Mouse (Mus musculus) cortical plate, adult 2 months (tissue): Measurements from ENCODE around the gene Mrps22. TPM values are rescaled to one million over a fixed set of nuclear protein-coding genes. Genes with fewer than 3 reads are reported as not detected.

Experiments used
- H3K27ac ChIP-seq: fragments of 200-500 bp; 2 replicates; pipeline ENCODE4 v1.5.1; 2012; ENCODE audit warnings: low read length, control low read depth, inconsistent platforms; ENCODE audit not compliant: insufficient read depth
- H3K4me1 ChIP-seq: fragments of 200-500 bp; 2 replicates; pipeline ENCODE4 v1.6.1; 2011; ENCODE audit warnings: low read length; ENCODE audit not compliant: control insufficient read depth, insufficient read depth
- H3K4me3 ChIP-seq: fragments of 200-500 bp; 2 replicates; pipeline ENCODE4 v1.5.1; 2011; ENCODE audit warnings: mild to moderate bottlenecking, low read length, control low read depth; ENCODE audit not compliant: insufficient read depth
- CTCF ChIP-seq: fragments of 200-500 bp; IDR thresholded peaks from 2 replicates; pipeline ENCODE4 v1.5.1; 2011; ENCODE audit warnings: mild to moderate bottlenecking, control low read depth, low read length; ENCODE audit not compliant: insufficient read depth; ENCODE audit errors: extremely low read depth
- POLR2A ChIP-seq: fragments of 200-500 bp; IDR thresholded peaks from 2 replicates; pipeline ENCODE4 v1.6.1; 2011; ENCODE audit warnings: mild to moderate bottlenecking, low read length, control low read depth; ENCODE audit not compliant: insufficient read depth; ENCODE audit errors: extremely low read depth
- polyA plus RNA-seq: library from polyadenylated mRNA; depleted of rRNA; stranded (reverse); fragments of >200 nt; gene quantifications from 2 replicates; pipeline ENCODE4 v1.2.3, GENCODE M21; 2012; rRNA removed

Mrps22 gene
- 20.5 and 21.7 TPM in 2 replicates for polyA plus RNA-seq

DNA sequence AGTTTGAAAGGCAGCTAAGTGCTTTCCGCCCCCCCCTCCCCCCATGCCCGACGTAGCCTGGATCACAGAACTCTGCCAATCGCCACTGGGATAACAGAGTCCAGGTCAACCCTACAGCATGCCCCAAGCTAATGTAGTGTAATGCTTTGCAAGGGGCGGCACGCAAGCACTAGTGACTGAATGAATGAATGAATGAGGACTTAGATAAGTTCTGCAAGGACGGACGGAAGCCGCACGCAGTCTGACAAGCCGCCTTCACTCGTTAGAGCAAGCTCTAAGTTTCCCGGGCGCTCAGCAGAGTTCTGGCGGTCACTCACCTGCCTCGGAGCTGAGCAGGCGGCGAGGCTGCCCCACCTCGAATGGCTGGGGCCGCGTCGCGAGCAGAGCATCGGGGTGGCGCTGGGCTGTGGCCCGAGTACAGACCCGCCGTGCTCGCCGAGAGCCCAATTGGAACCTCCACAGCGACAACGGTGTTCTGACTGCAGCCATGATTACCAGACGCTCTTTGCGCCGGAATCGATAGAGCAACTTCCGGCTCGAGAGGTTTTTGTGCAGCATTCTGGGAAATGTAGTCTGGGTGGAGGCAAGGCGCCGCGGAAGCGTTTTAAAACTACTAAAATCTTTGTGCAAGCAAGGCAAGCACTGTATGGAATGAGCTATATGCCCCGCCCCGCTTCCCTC, at the start of gene Mrps22:
TSS of gene Mrps22 (minus strand) at position 505 of the 681 bp plus-strand sequence.
- H3K4me3 ChIP-seq = peak within 1 kb of the TSS; percentile 89
- TF ChIP-seq CTCF (no peak), POLR2A (peak; percentile 96)
- H3K27ac ChIP-seq = no peak within 1 kb of the TSS
- peaks cover 3% of the 10 kb centered on the region; the same call in 1 of the 2 replicates for H3K4me1 ChIP-seq

DNA sequence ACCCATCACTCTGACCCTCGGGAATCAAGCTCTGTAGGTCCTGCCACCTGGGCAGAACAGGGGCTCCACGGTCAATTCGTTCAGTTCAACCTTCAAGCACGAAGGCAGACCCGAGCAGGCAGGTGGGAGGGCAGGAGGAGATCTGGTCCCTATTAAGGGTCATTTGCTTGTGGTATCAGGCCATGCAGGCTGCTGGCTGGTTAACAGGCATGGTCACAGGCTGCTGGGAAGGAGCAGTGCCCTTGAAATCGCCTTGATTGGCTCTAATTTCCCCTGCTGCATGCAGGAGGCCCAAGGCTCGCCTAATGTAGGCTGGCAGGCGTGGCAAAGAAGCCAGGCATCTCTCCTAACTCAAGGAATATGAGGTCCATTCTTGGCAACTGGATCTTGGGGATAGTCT, 49.1 kb upstream of the Mrps22 start:
- no peak for TF ChIP-seq POLR2A
- no peak for TF ChIP-seq CTCF
- Histone ChIP-seq H3K4me3 (no peak overlapping the region), H3K27ac (no peak overlapping the region), H3K4me1 (no peaks in the 10 kb centered on the region)

DNA sequence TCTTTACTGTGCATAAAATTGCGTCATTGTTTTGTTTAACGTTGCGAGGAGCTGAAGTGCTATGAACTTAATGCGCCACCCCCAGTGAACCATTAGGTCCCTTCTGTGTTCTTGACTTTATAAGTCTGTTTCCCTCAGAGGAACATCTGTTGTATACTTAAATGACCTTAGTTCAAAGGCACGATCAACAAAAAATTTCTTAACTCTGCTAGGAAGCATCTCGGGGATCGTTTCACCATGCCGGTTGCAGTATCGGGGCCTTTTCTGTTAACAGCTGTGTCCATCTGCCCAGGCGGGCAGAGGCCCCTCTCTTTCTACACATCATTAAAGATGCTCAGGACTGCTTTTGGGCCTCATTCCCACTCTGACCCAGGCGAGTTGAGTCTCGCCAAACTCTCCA, 46.0 kb upstream of the Mrps22 start:
- TF ChIP-seq POLR2A (no peak), CTCF (no peak)
- Histone ChIP-seq H3K27ac (no peak overlapping the region), H3K4me3 (no peak overlapping the region), H3K4me1 (no peaks in the 10 kb centered on the region)

DNA sequence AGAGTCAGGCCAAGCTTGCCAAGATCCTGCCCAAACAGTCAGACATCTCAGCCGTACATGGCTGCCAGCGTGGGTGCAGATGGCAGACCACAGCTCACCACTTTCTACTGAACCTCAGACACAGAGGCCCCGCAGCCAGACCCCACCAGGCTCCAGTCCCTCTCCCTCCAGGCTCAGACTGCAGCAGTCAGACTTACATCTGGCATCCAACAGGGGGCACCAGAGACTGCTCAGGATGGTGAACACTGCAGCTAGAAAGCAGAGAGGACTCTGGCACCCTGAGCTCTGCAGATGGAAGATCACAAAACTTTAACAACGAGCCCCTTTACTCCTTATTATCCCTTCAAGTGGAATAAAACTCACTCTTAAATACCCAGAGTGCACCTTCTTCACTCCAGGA, 44.3 kb upstream of the Mrps22 start:
- peak; percentile 95 for TF ChIP-seq CTCF
- no peak for TF ChIP-seq POLR2A
- Histone ChIP-seq H3K27ac (no peak overlapping the region), H3K4me1 (no peaks in the 10 kb centered on the region), H3K4me3 (no peak overlapping the region)

DNA sequence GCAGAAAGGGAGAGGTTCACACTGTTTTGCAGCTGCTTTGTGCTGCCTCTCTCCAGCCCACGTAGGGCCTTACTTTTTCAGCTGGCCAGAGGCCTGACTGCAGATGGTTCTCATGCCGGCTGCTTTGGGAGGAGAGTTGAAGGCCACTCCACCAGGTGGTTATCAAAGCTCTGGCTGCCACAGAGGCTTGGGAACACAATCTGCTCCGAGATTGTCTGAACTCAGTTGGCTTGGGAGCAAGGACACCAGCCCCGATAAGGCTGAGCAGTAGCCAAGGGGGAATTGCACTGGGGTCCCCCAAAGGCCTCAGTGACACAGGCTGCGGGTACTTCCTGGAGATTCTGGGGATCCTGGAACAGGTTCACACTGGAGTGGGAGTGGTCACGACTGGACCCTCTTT, 40.7 kb upstream of the Mrps22 start:
- Histone ChIP-seq H3K4me1 (no peaks in the 10 kb centered on the region), H3K27ac (no peak overlapping the region), H3K4me3 (no peak overlapping the region)
- TF ChIP-seq POLR2A (no peak), CTCF (no peak)

DNA sequence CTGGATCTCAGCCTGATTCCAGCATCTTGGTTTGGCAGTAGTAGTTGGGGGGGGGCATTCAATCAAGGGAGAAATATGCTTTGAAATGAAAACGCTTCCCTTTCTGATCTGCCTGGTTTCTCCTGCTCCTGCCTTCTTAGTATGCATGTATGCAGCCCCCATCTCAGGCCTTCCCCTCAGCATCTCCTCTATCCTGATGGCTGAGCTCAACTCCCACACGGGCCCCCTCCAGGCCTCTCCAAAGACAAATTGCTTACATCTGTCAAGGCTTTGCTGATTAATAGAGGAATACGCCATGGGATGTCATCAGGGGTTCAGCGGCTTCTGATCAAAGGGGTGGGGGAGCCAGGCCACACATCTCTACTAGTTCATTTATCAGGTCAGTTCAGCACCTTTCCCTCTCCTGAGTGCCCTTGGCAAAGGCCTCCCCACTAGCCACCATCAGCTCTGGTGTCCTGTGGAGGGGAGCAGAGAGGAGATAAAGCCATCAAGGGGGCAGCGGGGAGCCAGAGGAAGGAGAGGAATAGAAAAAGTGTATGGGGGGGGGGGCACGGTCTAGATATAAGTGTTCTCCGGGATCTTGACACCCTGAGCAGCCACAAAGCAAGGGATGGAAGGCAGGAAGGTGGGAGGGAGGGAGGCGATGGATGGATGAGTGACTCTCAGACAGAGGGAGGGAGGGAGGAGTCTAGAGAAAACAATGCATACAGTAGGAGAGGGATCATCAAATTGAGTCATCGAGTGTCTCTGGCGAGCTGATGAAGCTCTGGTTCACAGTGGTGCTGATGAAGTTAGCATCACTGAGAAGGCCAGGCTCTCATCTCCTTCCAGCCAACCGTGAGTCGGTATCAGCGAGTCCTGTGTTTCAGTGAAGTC, 32.1 kb upstream of the Mrps22 start:
- TF ChIP-seq CTCF (no peak), POLR2A (no peak)
- no peak overlapping the region for H3K27ac ChIP-seq

DNA sequence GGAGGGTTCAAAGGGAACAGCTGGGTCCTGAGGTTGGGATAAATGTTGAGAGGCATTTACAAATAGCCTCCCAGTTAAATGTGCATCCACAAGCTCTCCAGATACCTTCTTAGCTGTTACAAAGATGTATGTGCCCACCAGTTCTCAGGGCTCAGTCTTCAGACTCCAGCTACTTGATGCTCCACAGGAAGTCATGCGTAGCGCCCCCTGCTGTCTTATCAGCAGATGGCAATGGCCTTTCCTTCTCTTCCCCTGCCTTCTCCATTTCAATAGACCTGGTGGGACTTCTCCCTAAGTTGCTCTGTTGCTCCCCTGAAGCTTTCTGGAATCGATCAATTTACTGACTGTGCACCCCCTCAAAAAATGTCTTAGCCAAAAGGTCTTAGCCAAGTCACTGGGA, 27.0 kb upstream of the Mrps22 start:
- H3K4me3 ChIP-seq = no peak overlapping the region
- TF ChIP-seq POLR2A = no peak
- TF ChIP-seq CTCF = 0 out of 2 replicates have a peak, but pooled peaks have one; percentile 15
- no peaks in the 10 kb centered on the region for H3K4me1 ChIP-seq
- H3K27ac ChIP-seq = no peak overlapping the region

More for the DNA sequence above, 32.1 kb upstream of the Mrps22 start:
- Histone ChIP-seq H3K4me1 (no peaks in the 10 kb centered on the region), H3K4me3 (no peak overlapping the region)

DNA sequence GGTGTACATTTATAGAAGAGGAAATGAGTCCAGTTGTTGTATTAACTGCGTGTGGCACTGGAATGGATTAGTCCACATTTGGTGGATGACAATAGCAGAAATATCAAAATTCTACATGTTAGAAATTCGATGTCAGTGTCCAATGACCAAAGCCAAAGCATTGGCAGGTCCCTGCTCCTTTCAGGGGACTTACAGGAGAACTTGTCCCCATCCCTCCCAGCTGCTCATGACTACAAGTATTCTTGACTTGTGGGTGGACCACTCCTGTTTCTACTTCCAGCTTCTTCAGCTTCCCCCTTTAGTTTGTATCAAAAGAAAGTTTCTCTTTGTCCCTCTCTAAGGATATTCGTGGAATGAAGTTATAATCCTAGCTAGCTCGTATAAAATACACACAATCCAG, 3.4 kb upstream of the Mrps22 start:
- H3K4me3 ChIP-seq = no peak overlapping the region
- no peak overlapping the region for H3K27ac ChIP-seq
- no peak for TF ChIP-seq POLR2A
- TF ChIP-seq CTCF = no peak
- peaks cover 3% of the 10 kb centered on the region; the same call in 1 of the 2 replicates for H3K4me1 ChIP-seq

DNA sequence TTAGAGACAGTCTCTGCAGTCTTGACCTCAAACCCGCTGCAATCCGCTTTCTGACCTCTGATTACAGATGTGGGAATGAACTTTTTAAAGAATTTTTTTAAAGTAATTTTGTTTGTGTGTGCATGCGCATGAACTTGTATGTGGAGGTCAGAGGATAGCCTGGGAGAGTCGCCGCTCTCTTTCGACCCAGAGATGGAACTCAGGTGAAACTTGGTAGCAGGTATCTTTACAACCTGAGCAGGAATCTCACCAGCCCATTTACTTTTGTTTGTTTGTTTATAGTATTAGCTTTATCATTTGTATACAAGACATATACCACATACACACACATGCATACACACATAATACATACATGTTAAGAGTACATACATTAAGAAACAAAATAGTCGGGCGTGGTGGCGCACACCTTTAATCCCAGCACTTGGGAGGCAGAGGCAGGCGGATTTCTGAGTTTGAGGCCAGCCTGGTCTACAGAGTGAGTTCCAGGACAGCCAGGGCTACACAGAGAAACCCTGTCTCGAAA, 438 bp upstream of the Mrps22 start:
- H3K27ac ChIP-seq = no peak overlapping the region
- peak overlapping the region; percentile 89 for H3K4me3 ChIP-seq

More for the DNA sequence above, 438 bp upstream of the Mrps22 start:
- TF ChIP-seq POLR2A (no peak), CTCF (no peak)
- peaks cover 3% of the 10 kb centered on the region; the same call in 1 of the 2 replicates for H3K4me1 ChIP-seq
